Mouse (Mus musculus) spleen, adult 12 weeks (tissue): ENCODE results near the gene Hist1h4h.

Experiments used
- DNase-seq: peaks from one replicate; pipeline ENCODE4 v3.0.0; 2022; ENCODE audit warnings: low spot score

The Hist1h4h gene

GRCm38 (mm10) chr13:23530901-23531875, at the start of gene Hist1h4h:
Hist1h4h (plus strand) TSS chr13:23531050.
- DNase-seq = peak; percentile 99

- no peak for DNase-seq
These were observed 47.7 kb upstream of the Hist1h4h start for GRCm38 (mm10) chr13:23483153-23483552.

GRCm38 (mm10) chr13:23485271-23485670, 45.6 kb upstream of the Hist1h4h start:
- DNase-seq = no peak

- DNase-seq = no peak
These were observed 42.2 kb upstream of the Hist1h4h start, which contains the start of gene Btn2a2 for GRCm38 (mm10) chr13:23488400-23489322. Btn2a2 (minus strand) TSS chr13:23488857.

GRCm38 (mm10) chr13:23490863-23491262, 40.0 kb upstream of the Hist1h4h start:
- DNase-seq = no peak

- DNase-seq = no peak
These were observed 39.6 kb upstream of the Hist1h4h start for GRCm38 (mm10) chr13:23491263-23491662.

- no peak for DNase-seq
These were observed 38.9 kb upstream of the Hist1h4h start for GRCm38 (mm10) chr13:23491990-23492389.

GRCm38 (mm10) chr13:23495526-23495925, 35.3 kb upstream of the Hist1h4h start:
- DNase-seq = no peak

GRCm38 (mm10) chr13:23497656-23498321, 33.1 kb upstream of the Hist1h4h start:
- no peak for DNase-seq

GRCm38 (mm10) chr13:23498653-23499052, 32.2 kb upstream of the Hist1h4h start:
- no peak for DNase-seq

- no peak for DNase-seq
These were observed 30.9 kb upstream of the Hist1h4h start for GRCm38 (mm10) chr13:23499943-23500342.

- peak; percentile 63 for DNase-seq
These were observed 30.2 kb upstream of the Hist1h4h start for GRCm38 (mm10) chr13:23500424-23501200.

- no peak for DNase-seq
These were observed 29.3 kb upstream of the Hist1h4h start for GRCm38 (mm10) chr13:23501511-23501910.

GRCm38 (mm10) chr13:23502031-23502567, 28.8 kb upstream of the Hist1h4h start:
- DNase-seq = no peak

GRCm38 (mm10) chr13:23502916-23503315, 27.9 kb upstream of the Hist1h4h start:
- no peak for DNase-seq

- DNase-seq = no peak
These were observed 27.1 kb upstream of the Hist1h4h start for GRCm38 (mm10) chr13:23503797-23504196.

GRCm38 (mm10) chr13:23505662-23506345, 25.0 kb upstream of the Hist1h4h start:
- no peak for DNase-seq

GRCm38 (mm10) chr13:23506351-23506750, 24.5 kb upstream of the Hist1h4h start:
- peak; percentile 44 for DNase-seq

GRCm38 (mm10) chr13:23506819-23507515, 23.9 kb upstream of the Hist1h4h start:
- no peak for DNase-seq

- DNase-seq = no peak
These were observed 20.7 kb upstream of the Hist1h4h start for GRCm38 (mm10) chr13:23510127-23510526.
